Mouse (Mus musculus): ENCODE measurements around the gene Nccrp1.

- no peak for TF ChIP-seq CTCF (IDR thresholded peaks at IDR 0.05; ENCODE audit: insufficient read depth, low read depth, low read length)
- no peak for TF ChIP-seq POLR2A (IDR thresholded peaks at IDR 0.05; ENCODE audit: insufficient read depth, low read depth, low read length)
Measured at GRCm38 (mm10) chr7:28595751-28596435, 48.8 kb upstream of the Nccrp1 start.
